Mouse (Mus musculus) gastrocnemius, postnatal 14 days (tissue): ENCODE measurements around the gene Abca3. TPM values are rescaled to one million over a fixed set of nuclear protein-coding genes. Genes with fewer than 3 reads are reported as not detected.
A peak's percentile ranks its signal among the peaks of the same experiment; 100 is the strongest.

Experiments used
- DNase-seq: peaks from one replicate; pipeline ENCODE4 v3.0.0; 2021; ENCODE audit warnings: mixed read lengths
- intact Hi-C: fragments of 180-260 bp; cut with DNase I; formaldehyde crosslinking; loops from one replicate; pipeline ENCODE4 v1.15.1; 2025; ENCODE audit warnings: low total_unique reads
- long read RNA-seq, 2 experiments: library from polyadenylated mRNA; stranded (forward); transcript quantifications; one replicate each; pipeline ENCODE4 v2.0.0; 2021
- total RNA-seq, 2 experiments: library from RNA; stranded (reverse); gene quantifications; 2 replicates each; pipeline ENCODE4 v1.2.3; 2021

Abca3 gene
- total RNA-seq: 1 to 10 TPM; 9.0 to 9.8 TPM
- long read RNA-seq, experiment 1, full-length matches to known transcripts: 2 of 10 reads
- long read RNA-seq, experiment 1, partial matches to known transcripts: 7 of 10 reads
- long read RNA-seq, experiment 1, other reads (novel, unspliced or antisense): 1 of 10 reads
- long read RNA-seq, experiment 2, full-length matches to known transcripts: 6 of 14 reads
- long read RNA-seq, experiment 2, partial matches to known transcripts: 6 of 14 reads
- long read RNA-seq, experiment 2, other reads (novel, unspliced or antisense): 2 of 14 reads

DNA sequence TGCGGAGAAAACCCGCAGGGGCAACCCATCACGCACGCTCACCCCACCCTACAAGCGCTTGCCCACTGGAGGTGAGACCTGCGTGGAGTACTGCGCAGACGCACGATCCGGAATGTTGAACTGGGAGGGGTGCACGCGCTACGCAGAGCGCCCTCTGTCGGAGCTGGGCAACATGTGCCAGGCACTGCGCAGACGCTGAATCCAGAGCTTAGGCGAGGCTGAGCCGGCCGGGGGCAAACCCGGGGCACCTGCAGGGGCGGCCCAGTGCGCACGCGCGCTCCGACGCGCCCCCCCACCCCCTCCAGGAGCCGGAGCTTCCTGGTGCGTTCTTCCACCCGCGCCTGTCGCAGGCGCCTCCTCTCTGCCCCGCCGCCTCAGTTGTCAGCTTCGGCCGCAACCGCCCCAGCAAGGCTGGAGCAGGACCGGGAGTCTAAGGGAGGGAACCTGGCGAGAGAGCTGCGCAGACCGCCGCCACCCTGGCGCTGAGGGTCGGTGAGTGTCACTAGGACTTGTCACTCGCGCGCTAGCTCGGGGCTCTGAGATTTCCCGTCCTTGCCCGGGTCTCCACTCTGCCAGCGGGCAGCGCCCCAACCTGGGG, at the start of gene Abca3:
Abca3 (plus strand) TSS at position 191 of the 598 bp plus-strand sequence.
- intact Hi-C loops: no loop called here
- DNase-seq: peak; percentile 92

DNA sequence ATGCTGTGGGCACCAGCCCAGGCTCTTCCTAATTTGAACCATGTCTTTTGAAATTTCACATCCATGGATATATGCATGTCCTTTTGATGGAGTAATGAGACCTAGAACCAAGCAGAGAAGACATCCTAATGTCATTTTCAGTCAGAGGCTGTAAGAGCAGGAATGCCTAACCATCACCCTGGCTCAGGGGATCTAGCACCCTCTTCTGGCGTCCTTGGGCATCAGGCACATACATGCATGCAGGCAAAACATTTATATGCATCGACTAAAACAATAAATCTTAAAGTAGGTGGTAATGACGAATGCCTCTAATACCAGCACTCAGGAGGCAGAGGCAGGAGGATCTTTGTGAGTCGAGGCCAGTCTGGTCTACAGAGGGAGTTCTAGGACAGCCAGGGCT, 44.2 kb upstream of the Abca3 start:
- intact Hi-C loops: loop anchor here (10.0 kb wide), 1 partner anchor 133 kb away; no protein-coding TSS in a partner anchor
- peak; percentile 37 for DNase-seq

DNA sequence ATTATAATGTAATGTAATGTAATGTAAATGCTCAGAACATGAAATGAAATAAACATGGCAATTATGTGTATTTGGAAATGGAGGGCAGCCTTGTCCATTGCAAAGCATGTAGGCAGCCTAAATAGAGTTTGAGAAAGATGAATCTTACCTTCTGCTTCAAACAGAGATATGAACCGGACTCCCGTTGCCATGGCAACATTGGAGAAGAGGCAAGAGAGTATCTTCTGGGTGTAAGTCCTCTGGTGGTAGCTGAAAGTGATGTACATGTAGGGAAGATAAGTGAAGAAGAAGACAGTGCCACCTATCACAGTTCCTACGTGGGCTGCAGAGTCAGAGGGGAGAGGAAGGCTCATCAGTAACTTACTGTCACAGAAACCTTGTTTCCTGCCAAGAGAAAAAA, 30.9 kb upstream of the Abca3 start:
- intact Hi-C loops: no loop called here

DNA sequence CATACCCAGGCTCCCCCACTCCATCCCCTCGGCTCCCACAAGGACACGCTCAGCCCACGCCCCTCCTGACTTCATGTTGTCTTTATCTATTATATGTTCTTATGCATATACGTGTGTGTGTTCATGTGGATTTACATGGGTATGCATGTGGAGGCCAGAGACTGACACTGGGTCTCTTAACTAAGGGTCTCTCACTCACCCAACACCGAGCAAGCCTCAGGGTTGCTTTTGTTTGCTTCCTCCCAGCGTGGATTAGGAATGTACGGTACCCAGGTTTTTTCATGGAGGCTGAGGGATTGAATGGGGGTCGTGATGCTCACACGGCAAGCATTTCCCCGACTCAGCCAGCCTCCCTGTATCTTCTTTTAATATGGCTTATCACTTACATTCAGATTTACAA, 26.7 kb upstream of the Abca3 start:
- no peak for DNase-seq
- intact Hi-C loops: no loop called here

More for the DNA sequence above, 30.9 kb upstream of the Abca3 start:
- DNase-seq: no peak

DNA sequence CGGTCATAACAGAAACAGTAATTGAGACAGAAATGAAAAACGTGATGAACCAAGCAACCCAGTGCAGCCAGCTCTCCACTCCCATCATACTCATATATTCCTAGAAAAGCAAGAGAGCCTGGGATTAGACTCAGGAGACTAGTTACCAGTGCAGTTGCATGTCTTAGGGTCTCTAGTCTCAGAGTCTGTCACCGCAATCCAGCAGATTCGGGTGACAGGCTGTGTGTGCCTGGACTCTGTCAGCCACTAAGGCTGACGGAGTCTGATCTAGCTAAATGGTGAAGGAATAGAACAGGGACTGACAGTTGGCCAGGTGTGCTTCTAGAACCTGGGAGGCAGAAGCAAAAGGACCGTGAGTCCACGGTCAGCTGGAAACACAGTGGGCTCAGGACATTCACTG, 24.1 kb upstream of the Abca3 start:
- intact Hi-C loops: no loop called here
- DNase-seq: no peak

DNA sequence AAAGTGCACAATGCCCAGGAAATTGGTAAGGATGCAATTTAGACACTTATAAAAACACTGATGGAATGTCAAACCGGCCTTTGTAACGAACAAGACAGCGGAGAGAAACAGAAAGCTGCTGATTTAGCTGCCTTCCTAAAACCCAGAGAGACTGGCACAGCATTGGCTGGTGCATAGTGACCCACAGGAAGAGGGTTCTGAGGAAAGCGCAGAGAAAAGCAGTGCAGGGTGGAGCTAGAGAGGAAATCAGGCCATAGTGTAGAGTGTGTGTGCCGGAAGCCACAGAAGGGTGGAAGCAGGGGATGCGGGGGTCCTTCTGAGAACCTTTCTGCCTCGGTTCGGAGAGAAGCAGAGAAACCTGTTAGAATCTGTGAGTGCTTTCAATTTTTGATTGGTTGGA, 7.1 kb upstream of the Abca3 start:
- intact Hi-C loops: no loop called here
- DNase-seq: no peak

DNA sequence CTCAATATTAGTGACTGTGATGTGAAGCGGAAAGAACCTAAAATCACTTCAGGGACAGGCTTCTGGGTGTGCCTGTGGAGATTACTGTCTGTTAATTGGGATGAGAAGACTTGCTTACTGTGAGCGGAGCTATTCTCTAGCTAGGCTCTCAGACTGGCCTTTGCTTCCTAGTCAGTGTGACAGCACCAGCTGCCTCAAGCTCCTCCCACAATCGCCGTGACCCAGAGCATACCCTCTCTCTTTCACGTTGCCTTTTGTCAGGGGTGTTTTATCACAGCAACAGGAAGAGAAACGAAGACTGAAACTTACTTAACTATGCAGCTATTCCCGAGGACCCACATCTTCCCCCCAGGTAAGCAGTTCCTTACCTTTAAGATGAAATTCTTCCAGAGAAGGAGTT, 4.9 kb upstream of the Abca3 start:
- intact Hi-C loops: no loop called here
- no peak for DNase-seq

DNA sequence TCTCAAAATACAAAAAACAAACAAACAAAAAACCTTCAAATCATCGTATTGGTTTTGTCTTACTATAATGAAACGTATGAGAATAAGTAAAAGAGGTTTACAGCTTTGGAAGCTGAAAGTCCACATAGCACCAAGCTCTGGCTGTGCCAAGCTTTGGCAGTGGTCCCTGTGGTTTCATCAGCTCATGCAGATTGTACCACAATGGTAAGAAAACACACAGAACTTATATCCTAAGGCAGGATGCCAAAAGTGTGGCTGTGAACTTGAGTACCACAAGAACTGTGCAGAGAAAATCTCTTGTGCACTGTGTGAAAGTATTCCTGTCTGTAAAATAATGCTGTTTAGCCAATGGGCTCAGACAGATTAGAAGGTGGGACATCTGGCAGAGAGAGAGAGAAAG, 2.6 kb upstream of the Abca3 start:
- intact Hi-C loops: no loop called here
- DNase-seq: no peak

DNA sequence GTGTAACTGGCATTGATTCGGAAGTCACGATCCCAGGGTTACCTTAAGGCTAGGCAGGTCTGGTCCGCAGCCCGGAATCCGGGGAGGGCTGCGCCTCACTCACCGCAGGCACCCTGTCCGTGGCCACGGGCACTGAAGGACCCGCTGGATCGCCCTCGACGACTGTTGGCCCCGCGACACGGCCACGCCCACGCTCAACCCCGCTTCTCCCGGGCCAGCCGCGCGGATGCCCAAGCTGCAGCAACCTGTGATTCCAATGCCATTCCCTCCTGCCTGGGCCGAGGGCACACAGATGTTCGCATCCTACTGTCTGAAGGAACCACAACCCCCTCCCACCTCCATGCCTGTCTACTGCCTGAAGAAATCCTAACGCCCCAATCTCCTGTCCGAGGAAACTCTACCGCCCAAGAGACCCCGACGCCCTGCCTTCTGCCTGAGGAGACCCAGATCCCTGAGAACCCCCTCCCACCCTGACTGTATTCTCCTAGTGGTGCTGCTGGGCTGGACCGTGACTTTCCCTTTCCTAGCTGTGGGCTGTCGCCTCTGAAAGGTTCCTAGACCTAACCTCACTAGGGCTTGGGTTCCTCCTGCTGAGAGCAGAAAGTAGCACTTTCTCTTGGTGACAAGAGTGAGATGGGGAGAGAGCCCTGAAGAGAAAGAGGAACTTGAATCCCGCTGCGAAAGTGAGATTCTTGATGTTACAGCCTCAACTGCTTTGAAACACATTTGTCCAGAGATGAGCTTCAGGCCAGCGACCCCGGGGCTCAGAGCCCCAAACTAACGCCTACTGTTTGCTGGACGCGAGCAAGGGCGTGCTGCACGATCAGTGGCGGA, 607 bp upstream of the Abca3 start, which contains the start of gene Abca17:
Abca17 (minus strand) TSS at position 143 of the 834 bp plus-strand sequence.
- intact Hi-C loops: no loop called here

DNA sequence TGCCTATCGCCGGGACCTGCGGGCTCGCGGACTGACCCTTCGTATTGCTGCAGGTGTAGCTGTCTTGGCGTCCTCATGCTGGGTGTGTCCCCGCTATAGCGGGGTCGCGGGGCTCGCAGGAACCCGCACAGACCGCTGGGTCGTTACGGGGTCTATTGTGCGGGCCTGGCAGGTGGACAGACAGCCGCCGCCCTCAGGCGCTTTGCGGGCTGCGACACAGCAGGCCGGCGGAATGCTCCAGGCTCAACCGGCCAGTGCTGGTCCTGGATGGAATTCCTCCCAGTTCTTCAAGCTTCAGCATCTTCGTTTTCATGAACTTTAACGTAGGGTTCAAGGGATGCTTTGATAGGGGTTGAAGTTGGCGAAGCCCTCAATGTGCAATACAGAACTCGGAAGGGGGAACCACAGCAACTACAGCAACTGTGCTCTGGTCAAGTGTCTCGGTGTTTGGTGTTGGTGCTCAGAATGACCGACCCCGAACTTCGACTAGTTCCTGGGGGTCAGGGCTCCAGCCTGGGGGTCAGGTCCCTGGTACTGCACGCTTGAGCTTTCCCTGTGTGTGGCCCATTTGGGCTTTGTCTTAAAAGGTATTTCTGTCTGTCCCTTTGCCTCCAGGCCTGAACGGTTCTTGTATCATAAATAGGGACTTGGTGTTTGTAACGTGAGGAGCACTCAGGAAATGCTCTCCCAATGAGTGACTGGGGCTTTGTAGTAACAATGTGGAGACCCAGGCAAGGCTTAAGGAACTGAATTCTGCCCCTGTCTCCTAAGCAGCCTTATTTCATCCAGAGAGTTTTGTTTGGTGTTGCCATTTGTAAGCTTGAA, 832 bp downstream of the Abca3 start:
- DNase-seq: no peak
- intact Hi-C loops: no loop called here

More for the DNA sequence above, 607 bp upstream of the Abca3 start, which contains the start of gene Abca17:
- DNase-seq: peak; percentile 23

DNA sequence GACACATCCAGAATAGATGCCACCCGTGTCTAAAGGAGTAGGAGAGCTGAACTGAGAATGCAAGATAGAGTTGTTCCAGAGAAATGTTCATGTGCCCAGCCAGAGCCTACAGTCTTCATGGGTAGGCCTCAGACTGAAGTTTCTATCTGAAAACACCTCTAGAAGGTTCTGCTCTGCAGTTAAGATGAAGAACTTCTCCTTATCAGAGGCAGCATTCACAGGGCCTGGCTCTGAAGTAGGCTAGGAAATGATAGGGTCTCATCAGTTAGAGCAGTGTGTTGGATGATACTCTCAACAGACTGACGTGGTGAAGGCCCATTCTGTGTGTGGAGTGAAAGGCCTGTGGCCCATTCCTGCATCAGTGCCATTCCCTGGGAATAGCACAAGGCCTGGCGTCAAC, 2.2 kb downstream of the Abca3 start:
- intact Hi-C loops: no loop called here
- no peak for DNase-seq

DNA sequence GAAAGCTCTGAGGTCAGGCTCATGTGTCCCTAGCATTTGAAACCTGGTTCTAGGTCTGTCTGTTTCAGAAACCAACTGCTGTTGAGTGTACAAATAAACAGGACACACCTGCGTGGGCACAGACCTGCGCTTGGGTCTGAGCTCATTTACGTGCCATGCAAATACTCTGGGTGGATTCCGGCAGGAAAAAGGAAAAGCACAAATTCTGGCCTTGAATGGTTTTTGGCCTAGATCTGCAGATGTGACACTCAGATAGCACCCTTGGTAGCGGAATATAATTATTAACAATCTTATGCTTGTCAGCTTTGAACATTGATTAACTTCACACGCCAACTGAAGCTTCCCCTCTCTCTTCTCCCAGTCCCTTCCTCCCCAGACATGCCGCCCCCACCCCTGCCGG, 3.5 kb downstream of the Abca3 start:
- intact Hi-C loops: no loop called here
- DNase-seq: no peak

DNA sequence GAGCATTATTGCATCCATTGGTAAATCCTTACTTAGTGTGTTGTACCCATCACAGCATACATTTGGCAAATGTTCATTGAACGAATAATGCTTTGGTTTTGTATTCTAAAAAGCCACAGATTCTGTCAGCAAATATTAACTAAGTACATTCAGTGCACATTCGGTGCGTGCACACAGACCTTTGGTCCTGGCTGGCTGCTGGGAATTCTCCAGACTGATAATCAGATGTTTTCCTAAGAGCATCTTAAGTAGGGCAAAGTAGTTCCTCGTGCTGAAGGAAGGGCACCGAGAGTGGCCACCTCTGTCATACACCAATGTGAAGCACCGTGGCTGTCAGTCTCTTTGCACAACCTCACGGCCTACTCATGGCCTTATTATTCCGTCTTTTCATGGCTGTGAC, 7.3 kb downstream of the Abca3 start:
- no peak for DNase-seq
- intact Hi-C loops: no loop called here

DNA sequence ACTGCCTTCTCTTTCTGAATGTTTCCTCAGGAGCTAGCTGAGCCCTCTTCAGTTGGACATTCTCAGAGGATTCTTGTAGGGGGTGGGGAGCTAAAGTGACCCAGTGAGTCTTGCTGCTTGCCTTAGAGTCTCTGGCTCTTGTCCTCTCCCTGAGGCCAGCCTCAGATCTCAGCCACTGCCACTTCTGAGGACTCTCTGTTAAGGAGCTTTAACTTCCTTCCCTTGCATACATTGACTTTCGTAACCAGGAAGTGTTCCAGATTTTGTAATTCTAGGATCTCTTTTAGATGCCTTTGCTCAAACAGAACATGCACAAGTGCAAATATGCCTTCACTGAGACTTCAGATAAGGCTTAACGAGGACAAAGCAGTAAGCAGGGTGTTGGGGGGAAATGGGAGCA, 8.2 kb downstream of the Abca3 start:
- intact Hi-C loops: no loop called here

DNA sequence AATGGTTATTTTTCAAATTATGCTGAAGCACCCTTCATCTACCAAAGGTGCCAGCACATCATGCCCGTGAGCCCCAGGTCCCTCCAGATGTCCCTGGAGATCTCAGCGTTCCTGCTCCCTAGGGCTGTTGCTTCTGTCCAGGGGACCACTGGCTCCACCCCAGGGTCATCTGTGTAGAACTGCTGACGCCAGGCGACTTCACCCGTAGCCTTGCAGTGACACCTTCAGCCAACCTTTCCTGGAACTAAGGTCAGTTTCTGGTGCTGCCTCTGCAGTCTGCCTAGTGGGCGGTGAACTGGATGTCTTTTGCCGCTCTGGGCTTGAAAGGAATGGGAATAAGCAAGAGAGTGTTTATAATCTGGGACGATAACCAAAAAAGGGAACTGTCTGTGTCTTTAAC, 9.1 kb downstream of the Abca3 start:
- intact Hi-C loops: no loop called here
- DNase-seq: no peak

More for the DNA sequence above, 8.2 kb downstream of the Abca3 start:
- no peak for DNase-seq

DNA sequence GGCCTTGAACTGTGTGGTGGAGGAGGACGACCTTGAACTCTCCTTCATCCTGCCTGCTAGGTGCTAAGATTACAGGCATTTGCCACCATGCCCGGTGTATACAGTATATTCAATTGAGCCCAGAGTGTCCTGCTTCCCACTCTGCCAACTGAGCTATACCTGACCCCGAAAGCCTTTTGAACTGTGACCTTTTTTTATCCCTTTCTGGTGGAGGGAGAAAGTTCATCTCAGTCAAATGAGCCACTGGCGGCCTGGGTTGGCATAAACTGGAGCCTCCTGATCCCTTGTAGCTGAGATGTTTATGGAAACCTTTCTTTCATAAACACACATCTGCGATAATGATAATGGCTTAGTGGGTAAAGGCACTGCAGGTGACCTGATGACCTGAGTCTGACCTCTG, 9.5 kb downstream of the Abca3 start:
- intact Hi-C loops: no loop called here
- no peak for DNase-seq

DNA sequence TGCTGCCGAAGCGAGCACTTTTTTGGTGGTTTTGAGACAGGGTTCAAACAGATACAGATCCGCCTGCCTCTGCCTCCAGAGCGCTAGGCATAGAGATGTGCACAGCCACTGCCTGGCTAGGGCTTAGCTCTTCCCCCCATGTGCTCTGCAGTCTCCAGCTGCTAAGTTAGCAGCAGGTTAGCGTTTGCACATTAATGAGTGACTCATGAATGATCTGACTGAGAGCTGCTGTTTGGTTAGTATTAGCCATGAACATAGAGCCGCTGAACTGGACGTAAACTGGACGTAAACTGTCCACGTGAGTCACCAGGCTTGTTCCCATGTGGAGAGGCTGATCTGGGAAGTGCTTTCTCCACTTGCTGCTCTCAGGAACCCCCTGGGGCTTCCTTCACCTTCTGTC, 10.8 kb downstream of the Abca3 start:
- no peak for DNase-seq
- intact Hi-C loops: no loop called here

DNA sequence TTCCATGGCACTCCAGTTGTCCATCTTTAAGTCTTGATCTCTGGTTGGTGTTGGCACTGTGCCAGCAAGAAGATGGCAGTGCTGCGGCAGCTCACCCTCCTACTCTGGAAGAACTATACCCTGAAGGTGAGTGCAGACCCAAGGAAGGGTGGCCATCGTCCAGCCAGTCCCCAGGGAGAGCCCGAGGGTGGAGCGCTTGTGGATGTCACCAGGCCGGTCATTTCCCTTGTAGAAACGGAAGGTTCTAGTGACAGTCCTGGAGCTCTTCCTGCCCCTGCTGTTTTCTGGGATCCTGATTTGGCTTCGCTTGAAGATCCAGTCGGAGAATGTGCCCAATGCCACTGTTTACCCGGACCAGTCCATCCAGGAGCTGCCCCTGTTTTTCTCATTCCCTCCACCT, 12.7 kb downstream of the Abca3 start:
- intact Hi-C loops: no loop called here
- no peak for DNase-seq

DNA sequence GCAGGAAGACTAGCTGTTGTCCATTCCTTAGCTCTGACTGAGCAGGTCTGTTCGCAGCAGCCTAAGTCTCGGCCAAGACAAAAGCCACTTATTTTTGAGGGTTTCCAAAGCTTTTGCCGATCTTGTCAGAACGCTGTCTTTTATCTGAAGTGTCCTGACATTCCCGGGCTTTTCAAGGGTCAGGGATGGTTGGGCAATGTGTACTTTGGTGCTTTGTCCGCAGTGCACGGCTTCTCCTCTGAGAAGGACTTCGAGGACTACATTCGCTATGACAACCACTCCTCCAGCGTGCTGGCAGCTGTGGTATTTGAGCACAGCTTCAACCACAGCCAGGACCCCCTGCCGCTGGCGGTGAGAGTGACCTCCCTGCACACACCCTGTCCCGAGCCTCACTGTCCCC, 14.1 kb downstream of the Abca3 start:
- DNase-seq: no peak
- intact Hi-C loops: no loop called here
